Mouse (Mus musculus): ENCODE data around the gene Rassf8.

Rassf8 gene

GRCm38 (mm10) chr6:145746132-145746849 lies at the start of gene Rassf8:
Gene Rassf8 (plus strand): TSS chr6:145746748.
- peak; percentile 94 to 97 for DNase-seq (ENCODE audit: inconsistent age in 2 of 2, low spot score in 1 of 2)

DNA sequence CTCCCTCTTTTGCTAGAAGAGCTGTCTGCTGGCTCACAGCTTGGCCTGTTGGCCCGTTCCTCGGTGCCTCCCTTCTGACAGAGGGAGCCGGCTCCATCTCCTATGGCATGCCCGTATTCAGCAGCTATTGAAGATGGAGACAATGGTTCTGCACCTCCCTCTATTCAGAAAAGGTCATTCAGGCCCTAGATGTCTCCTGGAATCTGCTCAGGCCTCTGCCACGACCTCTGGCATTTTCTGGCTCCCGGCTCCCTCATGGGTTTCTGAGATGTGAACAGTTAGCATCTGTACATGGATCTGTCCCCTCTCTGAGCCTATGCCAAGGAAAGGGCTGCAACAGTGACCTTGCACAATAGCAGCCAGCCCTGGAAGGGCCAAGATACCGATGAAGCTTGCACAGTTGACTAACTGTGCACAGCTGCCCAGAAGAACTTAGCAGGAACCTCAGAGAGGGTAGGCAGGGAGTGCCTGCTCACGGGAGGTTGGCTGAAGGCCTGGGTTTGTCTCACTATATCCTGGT lies 45.5 kb upstream of the Rassf8 start:
- peak; percentile 30 to 72 for DNase-seq (ENCODE audit: inconsistent age in 2 of 2, low spot score in 1 of 2)

- DNase-seq (ENCODE audit: inconsistent age in 2 of 2, low spot score in 1 of 2) = no peak
These were observed 42.9 kb upstream of the Rassf8 start for GRCm38 (mm10) chr6:145703667-145704066.

GRCm38 (mm10) chr6:145709956-145710720 lies 36.4 kb upstream of the Rassf8 start:
- DNase-seq (ENCODE audit: inconsistent age in 2 of 2, low spot score in 1 of 2) = no peak

DNA sequence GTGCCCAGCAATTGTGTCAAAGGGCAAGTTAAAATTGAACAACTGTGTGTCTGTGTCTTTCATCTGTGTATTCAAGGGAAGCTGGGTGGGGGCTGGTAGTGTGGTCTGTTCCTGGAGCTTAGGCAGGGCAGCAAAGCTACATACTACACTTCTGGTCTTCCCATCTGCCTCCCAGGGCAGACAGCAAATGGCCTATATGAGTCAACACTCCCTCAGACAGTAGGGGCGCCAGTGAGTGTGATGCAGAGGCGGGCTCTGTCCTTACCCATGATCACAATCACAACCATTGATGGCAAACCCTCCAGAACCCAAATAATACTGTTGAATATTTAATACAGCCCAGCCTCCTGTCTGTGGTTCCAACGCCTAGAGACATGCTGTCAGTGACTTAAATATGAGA lies 35.8 kb upstream of the Rassf8 start:
- no peak for DNase-seq (ENCODE audit: inconsistent age in 2 of 2, low spot score in 1 of 2)

DNA sequence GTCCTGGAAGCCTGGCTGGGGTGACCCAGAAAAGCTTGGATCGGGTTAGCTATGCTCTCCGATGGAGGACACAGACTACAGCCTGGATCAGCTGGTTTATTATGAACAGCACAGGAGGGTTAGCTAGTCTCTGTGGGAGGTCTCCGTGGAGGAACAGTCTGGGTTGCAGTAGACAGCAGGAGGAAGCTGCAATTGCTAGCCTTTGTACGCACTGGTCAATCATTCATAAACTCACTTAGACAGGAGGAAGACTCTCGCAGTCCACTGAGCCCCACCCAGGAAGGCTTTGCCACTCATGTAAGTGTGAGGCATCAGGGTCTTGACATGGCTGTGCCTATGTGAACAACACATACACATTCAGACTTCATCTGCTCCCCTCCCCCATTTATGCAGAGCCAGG lies 35.2 kb upstream of the Rassf8 start:
- no peak for DNase-seq (ENCODE audit: inconsistent age in 2 of 2, low spot score in 1 of 2)

DNA sequence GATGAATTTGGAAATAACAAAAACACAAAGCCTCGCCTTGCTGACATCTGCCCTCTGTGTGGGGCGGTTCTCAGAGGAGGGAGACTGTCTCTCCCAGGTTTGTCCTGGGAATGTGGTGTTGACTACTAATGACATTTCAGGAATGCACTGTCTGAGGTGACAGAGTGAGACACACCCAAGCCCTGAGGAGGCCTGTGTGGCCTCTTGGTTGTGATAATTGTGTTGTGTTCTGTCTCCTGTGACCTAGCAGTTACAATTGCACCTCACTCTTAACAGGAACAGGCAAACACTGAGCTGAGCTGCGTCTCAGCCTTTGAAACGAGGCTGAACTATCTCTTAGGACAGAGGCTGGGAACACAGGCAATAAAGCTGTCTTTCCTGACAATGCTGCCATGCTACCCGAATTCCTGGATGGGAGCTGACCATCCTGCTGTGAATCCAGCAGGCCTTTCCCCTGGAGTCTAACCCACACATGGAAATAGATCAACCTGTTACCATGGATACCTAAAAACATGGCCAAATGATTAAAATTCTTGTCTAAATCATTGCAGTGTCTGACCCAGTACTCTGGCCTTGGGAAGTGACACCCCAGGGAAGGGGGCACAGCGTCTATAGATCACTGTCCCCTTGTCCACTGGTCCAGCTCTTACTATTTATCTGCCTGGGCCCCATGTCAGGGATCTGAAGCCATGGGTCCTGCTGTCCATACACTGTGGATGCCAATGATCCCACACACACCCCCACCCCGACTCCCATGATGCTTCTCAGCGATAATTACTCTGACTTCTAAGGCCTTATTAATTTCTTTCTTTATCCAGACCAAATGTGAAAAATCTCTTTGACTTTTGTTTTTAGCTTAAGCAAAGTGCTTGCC lies 33.1 kb upstream of the Rassf8 start:
- DNase-seq (ENCODE audit: inconsistent age in 2 of 2, low spot score in 1 of 2) = peak; percentile 24 to 70

DNA sequence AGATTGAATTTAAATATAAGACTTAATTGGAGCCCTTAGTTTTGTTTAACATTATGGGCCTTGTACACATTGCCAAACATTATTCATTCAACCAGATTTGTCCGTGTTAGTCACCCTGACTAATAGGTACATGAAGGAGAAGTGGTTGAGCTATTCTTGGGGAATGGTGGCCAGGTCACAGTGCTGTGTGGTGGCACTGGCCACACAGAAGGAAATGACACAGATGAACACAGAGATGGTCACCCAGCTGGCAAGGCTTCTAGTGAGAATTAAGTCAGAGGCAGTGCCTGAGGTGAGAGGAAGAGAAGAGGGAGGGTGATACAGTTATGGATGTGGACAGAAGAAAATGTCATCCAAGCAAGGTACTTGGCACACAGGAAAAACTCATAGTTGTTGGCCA lies 32.4 kb upstream of the Rassf8 start:
- DNase-seq (ENCODE audit: inconsistent age in 2 of 2, low spot score in 1 of 2) = peak; percentile 42 to 71

DNA sequence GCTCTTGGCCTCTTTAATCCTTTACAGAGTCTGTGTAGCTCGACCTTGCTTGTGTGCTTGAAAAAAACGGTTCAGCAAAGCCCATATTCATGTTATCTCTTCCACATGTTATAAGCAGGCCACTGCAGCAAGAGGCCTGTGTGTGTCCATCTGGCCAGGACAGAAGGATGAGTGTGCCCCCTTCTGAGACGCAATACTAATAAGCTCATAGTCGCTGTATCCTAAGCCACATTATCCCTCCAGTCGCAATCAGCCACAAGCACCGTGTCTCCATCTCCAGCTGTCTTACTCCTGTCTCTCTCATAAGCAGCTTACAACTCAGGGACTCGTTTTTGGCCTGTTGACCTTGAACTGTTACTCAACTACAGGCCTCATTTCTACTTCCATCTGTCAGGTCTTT lies 24.0 kb upstream of the Rassf8 start:
- DNase-seq (ENCODE audit: inconsistent age in 2 of 2, low spot score in 1 of 2) = peak in 1 of 2 experiments; percentile 31

GRCm38 (mm10) chr6:145723131-145723863 lies 23.3 kb upstream of the Rassf8 start:
- DNase-seq (ENCODE audit: inconsistent age in 2 of 2, low spot score in 1 of 2) = no peak

GRCm38 (mm10) chr6:145725849-145726248 lies 20.7 kb upstream of the Rassf8 start:
- DNase-seq (ENCODE audit: inconsistent age in 2 of 2, low spot score in 1 of 2) = peak in 1 of 2 experiments; percentile 50

DNA sequence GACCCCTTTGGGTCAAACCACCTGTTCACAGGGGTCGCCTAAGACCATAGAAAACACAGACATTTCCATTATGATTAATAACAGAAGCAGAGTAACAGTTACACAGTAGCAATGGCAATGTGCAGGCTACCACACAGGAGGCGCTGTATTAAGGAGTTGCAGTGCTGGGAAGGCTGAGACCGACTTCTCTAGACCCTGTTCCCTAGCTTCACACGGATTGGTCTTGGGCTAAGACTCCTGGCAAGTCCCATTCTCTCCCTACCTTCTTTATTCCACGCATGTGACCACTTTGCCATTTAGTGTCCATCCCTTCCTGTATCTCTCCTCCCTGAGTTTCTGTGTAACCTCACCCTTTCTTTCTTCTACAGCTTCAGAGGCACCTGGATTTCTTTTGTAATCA lies 19.6 kb upstream of the Rassf8 start:
- DNase-seq (ENCODE audit: inconsistent age in 2 of 2, low spot score in 1 of 2) = no peak

- DNase-seq (ENCODE audit: inconsistent age in 2 of 2, low spot score in 1 of 2) = no peak
These were observed 13.7 kb upstream of the Rassf8 start for GRCm38 (mm10) chr6:145732868-145733267.

DNA sequence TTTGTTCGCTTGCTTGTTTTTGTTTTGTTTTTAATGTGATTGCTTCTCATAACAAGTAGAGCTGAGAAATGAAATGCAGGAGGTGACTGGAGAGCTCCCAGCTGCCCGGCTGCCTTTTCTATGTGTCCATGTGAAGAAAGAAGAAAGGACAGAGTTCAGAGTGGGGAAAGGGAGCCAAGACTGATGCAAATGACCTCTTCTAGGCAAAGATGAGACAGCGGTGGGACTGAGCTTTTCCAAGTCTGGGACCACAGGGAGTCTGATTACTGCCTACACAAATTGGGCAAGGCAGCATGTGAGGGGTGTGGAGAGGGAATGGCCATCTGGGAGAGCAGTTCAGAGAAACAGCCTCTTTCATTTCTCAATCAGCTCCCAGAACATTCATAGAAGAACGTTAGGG lies 13.3 kb upstream of the Rassf8 start:
- no peak for DNase-seq (ENCODE audit: inconsistent age in 2 of 2, low spot score in 1 of 2)

DNA sequence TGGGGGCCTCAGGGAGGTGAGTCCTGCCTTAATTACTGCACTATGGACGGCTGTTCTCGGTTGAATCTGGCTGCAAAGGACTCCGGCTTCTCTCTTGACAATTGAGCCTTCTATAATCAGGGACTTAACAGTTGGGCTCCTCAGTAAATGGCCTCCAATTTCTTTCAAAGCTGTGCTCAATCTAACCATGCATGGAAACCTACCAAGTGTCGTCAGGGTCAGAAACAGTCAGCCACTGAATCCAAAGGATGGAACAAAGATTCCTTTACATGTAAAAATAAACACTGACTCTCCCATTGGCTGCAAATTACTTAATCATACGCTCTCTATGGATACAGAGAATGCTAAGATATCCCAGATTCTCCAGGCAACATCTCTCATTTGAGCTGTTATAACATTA lies 12.6 kb upstream of the Rassf8 start:
- DNase-seq (ENCODE audit: inconsistent age in 2 of 2, low spot score in 1 of 2) = no peak

DNA sequence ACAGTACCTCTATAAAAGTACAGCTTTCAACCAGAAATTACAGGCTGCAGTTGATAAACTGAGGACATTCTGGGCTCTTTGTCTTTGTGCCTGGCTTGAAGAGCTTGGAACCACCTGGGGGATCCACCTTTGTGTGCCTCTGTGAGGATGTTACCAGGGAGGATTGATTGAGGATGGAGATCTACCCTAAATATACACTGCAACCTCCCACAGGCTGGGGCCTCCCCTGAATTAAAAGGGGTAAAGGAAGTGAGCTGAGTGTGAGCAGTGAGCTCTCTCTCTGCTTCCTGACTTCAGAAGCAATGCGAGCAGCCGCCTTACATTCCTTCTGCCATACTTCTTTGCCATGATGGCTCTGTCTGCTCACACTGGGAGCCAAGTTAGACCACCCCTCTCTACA lies 10.4 kb upstream of the Rassf8 start:
- DNase-seq (ENCODE audit: inconsistent age in 2 of 2, low spot score in 1 of 2) = no peak

DNA sequence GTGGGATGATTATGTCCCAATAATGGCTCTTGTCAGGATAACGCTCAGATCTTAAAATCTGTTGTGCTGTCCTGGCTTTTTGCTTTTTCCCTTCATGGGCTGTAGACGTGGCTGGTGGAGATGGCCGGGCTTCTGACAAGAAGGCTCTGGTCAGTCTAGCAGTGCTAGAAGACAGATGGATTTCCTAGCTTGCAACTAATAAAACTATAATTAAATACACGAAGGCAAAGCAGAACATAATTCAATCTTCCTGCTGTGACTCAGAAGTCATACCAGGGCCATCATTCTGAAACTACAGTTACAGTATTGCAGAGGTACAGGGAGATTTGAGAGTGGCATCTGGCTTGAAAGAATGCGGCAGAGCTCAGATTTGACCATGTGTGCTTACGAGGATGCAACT lies 7.3 kb upstream of the Rassf8 start:
- DNase-seq (ENCODE audit: inconsistent age in 2 of 2, low spot score in 1 of 2) = peak in 1 of 2 experiments; percentile 74

GRCm38 (mm10) chr6:145740011-145740410 lies 6.5 kb upstream of the Rassf8 start:
- peak; percentile 41 to 73 for DNase-seq (ENCODE audit: inconsistent age in 2 of 2, low spot score in 1 of 2)

- peak; percentile 71 to 88 for DNase-seq (ENCODE audit: inconsistent age in 2 of 2, low spot score in 1 of 2)
These were observed 1.3 kb upstream of the Rassf8 start for GRCm38 (mm10) chr6:145745291-145745690.

- DNase-seq (ENCODE audit: inconsistent age in 2 of 2, low spot score in 1 of 2) = peak in 1 of 2 experiments; percentile 91
These were observed 548 bp downstream of the Rassf8 start for GRCm38 (mm10) chr6:145746921-145747670.

Measured in adrenal gland, adult (tissue).